15 mouse cellular contexts compared by ENCODE assay signal in genomic region chr2:179522141-179522540, GRCm38 (mm10).
DNase-seq lines count a peak whose midpoint lies in the region; ATAC-seq and TF ChIP-seq lines count a peak whose summit lies in the region.
"Had no signal": no experiment of that assay in that cellular context is flagged by ENCODE, and none has a peak within 500 bp of the region (broad histone marks: within the 10 kb centered on the region; RNA-seq: fewer than 3 reads in every experiment).

No protein-coding gene starts in this region.

- H3K27ac ChIP-seq in midbrain, embryonic 10.5 days (replicated peaks), result peak overlapping the region; percentile 61
- H3K27ac ChIP-seq in midbrain, postnatal 0 days (ENCODE audit: low read depth, low read length), result no peak overlapping the region
- peak overlapping the region; percentile 30; the same call in 1 of the 2 replicates for H3K27ac ChIP-seq in embryonic facial prominence, embryonic 10.5 days (replicated peaks)
- no peak overlapping the region; the same call in 1 of the 2 replicates for H3K27ac ChIP-seq in limb, embryonic 11.5 days (replicated peaks; ENCODE audit: low read depth, low read length)
- H3K27ac ChIP-seq in neural tube, embryonic 13.5 days (replicated peaks), result peak overlapping the region; percentile 29; the same call in 1 of the 2 replicates
- H3K27ac ChIP-seq: liver, embryonic 13.5 days had no signal

- no peak overlapping the region for H3K4me3 ChIP-seq in midbrain, embryonic 10.5 days
- no peak overlapping the region for H3K4me3 ChIP-seq in midbrain, postnatal 0 days (ENCODE audit: low read depth, low read length)
- no peak overlapping the region for H3K4me3 ChIP-seq in embryonic facial prominence, embryonic 10.5 days
- no peak overlapping the region for H3K4me3 ChIP-seq in limb, embryonic 11.5 days (ENCODE audit: low read depth, low read length)
- H3K4me3 ChIP-seq in neural tube, embryonic 13.5 days, result no peak overlapping the region
- H3K4me3 ChIP-seq: erythroblast, embryonic 14.5 days; liver, embryonic 13.5 days had no signal

- no peak overlapping the region for H3K4me2 ChIP-seq in midbrain, postnatal 0 days (ENCODE audit: low read depth, low read length, poor library complexity, severe bottlenecking)
- H3K4me2 ChIP-seq in limb, embryonic 11.5 days (ENCODE audit: low read depth, severe bottlenecking), result no peak overlapping the region
- no peak overlapping the region for H3K4me2 ChIP-seq in neural tube, embryonic 13.5 days
- H3K4me2 ChIP-seq: liver, embryonic 13.5 days had no signal

- peak; percentile 30 for DNase-seq in midbrain, embryonic 10.5 days (ENCODE audit: low spot score)
- DNase-seq in midbrain, postnatal 0 days (ENCODE audit: low spot score), result no peak
- DNase-seq in embryonic facial prominence, embryonic 10.5 days (ENCODE audit: low spot score), result no peak
- DNase-seq in limb, embryonic 11.5 days (ENCODE audit: low spot score), result peak; percentile 37
- no peak for DNase-seq in frontal cortex, postnatal 25 days (ENCODE audit: low spot score in 2 of 2)
- no peak for DNase-seq in urinary bladder, postnatal 36 days (ENCODE audit: low spot score in 2 of 2)
- DNase-seq in urinary bladder, adult 2 months (ENCODE audit: low spot score), result no peak
- DNase-seq: kidney, adult 11 months; liver, embryonic 13.5 days; lung, postnatal 36 days; right cerebral cortex, postnatal 4 days had no signal

- ATAC-seq in midbrain, postnatal 0 days (ENCODE audit: low FRiP score), result no peak
- ATAC-seq in limb, embryonic 11.5 days (ENCODE audit: insufficient number of reproducible peaks, low FRiP score, low TSS enrichment, low read depth), result no peak
- ATAC-seq in neural tube, embryonic 13.5 days (ENCODE audit: low read depth), result peak; percentile 19; the same call in 1 of the 2 replicates
- ATAC-seq: activated CD4-positive, CD25-positive, alpha-beta regulatory T cell, adult 4 months had no signal

- peaks cover 25% of the 10 kb centered on the region for H3K27me3 ChIP-seq in midbrain, embryonic 10.5 days (ENCODE audit: low read depth, poor library complexity, severe bottlenecking)
- H3K27me3 ChIP-seq in midbrain, postnatal 0 days (ENCODE audit: insufficient read depth, low read length), result no peaks in the 10 kb centered on the region
- H3K27me3 ChIP-seq in embryonic facial prominence, embryonic 10.5 days (replicated peaks; ENCODE audit: low read depth, poor library complexity, severe bottlenecking), result peaks cover 7% of the 10 kb centered on the region
- H3K27me3 ChIP-seq in limb, embryonic 11.5 days (ENCODE audit: control insufficient read depth, insufficient read depth, low read length), result no peaks in the 10 kb centered on the region
- peaks cover 8% of the 10 kb centered on the region for H3K27me3 ChIP-seq in neural tube, embryonic 13.5 days
- H3K27me3 ChIP-seq: CH12.LX; liver, embryonic 13.5 days had no signal

- 11% methylated on average over 8 of the region's 8 CpGs for WGBS in midbrain, embryonic 10.5 days
- WGBS in midbrain, postnatal 0 days, result 15% methylated on average over 8 of the region's 8 CpGs
- 7% methylated on average over 8 of the region's 8 CpGs for WGBS in embryonic facial prominence, embryonic 10.5 days
- WGBS in limb, embryonic 11.5 days, result 12% methylated on average over 8 of the region's 8 CpGs
- 11% methylated on average over 8 of the region's 8 CpGs for WGBS in neural tube, embryonic 13.5 days

- peaks cover 77% of the 10 kb centered on the region for H3K4me1 ChIP-seq in midbrain, embryonic 10.5 days
- H3K4me1 ChIP-seq in midbrain, postnatal 0 days (ENCODE audit: insufficient read depth, low read length), result peaks cover 20% of the 10 kb centered on the region
- H3K4me1 ChIP-seq in embryonic facial prominence, embryonic 10.5 days, result peaks cover 47% of the 10 kb centered on the region
- H3K4me1 ChIP-seq in limb, embryonic 11.5 days (ENCODE audit: control insufficient read depth, insufficient read depth, low read length), result peaks cover 42% of the 10 kb centered on the region
- H3K4me1 ChIP-seq in neural tube, embryonic 13.5 days (replicated peaks), result peaks cover 78% of the 10 kb centered on the region
- H3K4me1 ChIP-seq: liver, embryonic 13.5 days had no signal

- no peak for TF ChIP-seq CTCF in midbrain, postnatal 0 days (IDR thresholded peaks at IDR 0.05)

- H3K36me3 ChIP-seq in midbrain, embryonic 10.5 days, result no peaks in the 10 kb centered on the region
- no peaks in the 10 kb centered on the region for H3K36me3 ChIP-seq in midbrain, postnatal 0 days (ENCODE audit: insufficient read depth, low read length)
- no peaks in the 10 kb centered on the region for H3K36me3 ChIP-seq in embryonic facial prominence, embryonic 10.5 days (replicated peaks)
- no peaks in the 10 kb centered on the region for H3K36me3 ChIP-seq in limb, embryonic 11.5 days (ENCODE audit: control insufficient read depth, insufficient read depth, low read length)
- no peaks in the 10 kb centered on the region for H3K36me3 ChIP-seq in neural tube, embryonic 13.5 days
- H3K36me3 ChIP-seq: liver, embryonic 13.5 days had no signal

- H3K9me3 ChIP-seq in midbrain, embryonic 10.5 days (replicated peaks), result no peaks in the 10 kb centered on the region
- no peaks in the 10 kb centered on the region for H3K9me3 ChIP-seq in midbrain, postnatal 0 days (ENCODE audit: low read length)
- no peaks in the 10 kb centered on the region for H3K9me3 ChIP-seq in embryonic facial prominence, embryonic 10.5 days
- no peaks in the 10 kb centered on the region for H3K9me3 ChIP-seq in limb, embryonic 11.5 days (ENCODE audit: control insufficient read depth, low read length)
- H3K9me3 ChIP-seq in neural tube, embryonic 13.5 days, result peaks cover 3% of the 10 kb centered on the region; the same call in 1 of the 2 replicates
- H3K9me3 ChIP-seq: liver, embryonic 13.5 days had no signal

- no peak overlapping the region for H3K9ac ChIP-seq in midbrain, postnatal 0 days (replicated peaks; ENCODE audit: low read length, poor library complexity, severe bottlenecking)
- no peak overlapping the region for H3K9ac ChIP-seq in limb, embryonic 11.5 days (ENCODE audit: low read length)
- peak overlapping the region; percentile 14; the same call in 1 of the 2 replicates for H3K9ac ChIP-seq in neural tube, embryonic 13.5 days
- H3K9ac ChIP-seq: liver, embryonic 13.5 days had no signal

Comparison
In these comparisons a context has a peak if more than half of its experiments do, and no peak if none do; other contexts are left out.
1. DNase-seq: peak in midbrain, embryonic 10.5 days (single experiment) and limb, embryonic 11.5 days (single experiment); none in midbrain, postnatal 0 days (single experiment), embryonic facial prominence, embryonic 10.5 days (single experiment), frontal cortex, postnatal 25 days (0 of 2), urinary bladder, postnatal 36 days (0 of 2) and urinary bladder, adult 2 months (single experiment).
2. H3K27ac ChIP-seq: peak in midbrain, embryonic 10.5 days (single experiment), embryonic facial prominence, embryonic 10.5 days (single experiment) and neural tube, embryonic 13.5 days (single experiment); none in midbrain, postnatal 0 days (single experiment) and limb, embryonic 11.5 days (single experiment).